Mouse (Mus musculus) liver, postnatal 0 days (tissue): ENCODE results near the gene Gm49378.

ENCODE experiments used
- CTCF ChIP-seq: sonication (generic); IDR thresholded peaks from 2 replicates; pipeline ENCODE4 v1.5.1; 2016; ENCODE audit warnings: antibody characterized with exemption, low read depth
- EP300 ChIP-seq: IDR thresholded peaks from 2 replicates; pipeline ENCODE4 v1.6.1; 2016; ENCODE audit warnings: antibody characterized with exemption, low read depth, mild to moderate bottlenecking

DNA sequence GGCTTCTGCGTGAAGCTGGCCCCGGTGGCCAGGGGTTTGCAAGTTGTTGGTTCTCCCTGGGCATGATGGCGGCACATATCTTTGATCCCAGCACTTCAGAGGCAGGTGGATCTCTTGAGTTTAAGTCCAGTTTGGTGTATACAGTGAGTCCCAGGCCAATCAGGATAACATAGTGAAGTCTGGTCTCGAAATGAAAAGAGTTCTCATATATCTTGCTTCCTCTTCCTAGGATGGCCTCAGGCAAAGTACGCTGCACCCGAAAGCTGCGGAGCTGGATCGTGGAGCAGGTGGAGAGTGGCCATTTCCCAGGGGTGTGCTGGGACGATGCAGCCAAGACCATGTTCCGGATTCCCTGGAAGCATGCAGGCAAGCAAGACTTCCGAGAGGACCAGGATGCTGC is 32.9 kb downstream of the Gm49378 start:
- TF ChIP-seq CTCF: no peak
- no peak for TF ChIP-seq EP300
